Mouse (Mus musculus) left cerebral cortex, adult 9 months (tissue): ENCODE measurements around the gene Xkr7.
A peak's percentile ranks its signal among the peaks of the same experiment; 100 is the strongest.

Experiments
- DNase-seq, 2 experiments: peaks; one replicate each; pipeline ENCODE4 v3.0.0; 2022; ENCODE audit warnings: low spot score in 2 of 2

Gene Xkr7

DNA sequence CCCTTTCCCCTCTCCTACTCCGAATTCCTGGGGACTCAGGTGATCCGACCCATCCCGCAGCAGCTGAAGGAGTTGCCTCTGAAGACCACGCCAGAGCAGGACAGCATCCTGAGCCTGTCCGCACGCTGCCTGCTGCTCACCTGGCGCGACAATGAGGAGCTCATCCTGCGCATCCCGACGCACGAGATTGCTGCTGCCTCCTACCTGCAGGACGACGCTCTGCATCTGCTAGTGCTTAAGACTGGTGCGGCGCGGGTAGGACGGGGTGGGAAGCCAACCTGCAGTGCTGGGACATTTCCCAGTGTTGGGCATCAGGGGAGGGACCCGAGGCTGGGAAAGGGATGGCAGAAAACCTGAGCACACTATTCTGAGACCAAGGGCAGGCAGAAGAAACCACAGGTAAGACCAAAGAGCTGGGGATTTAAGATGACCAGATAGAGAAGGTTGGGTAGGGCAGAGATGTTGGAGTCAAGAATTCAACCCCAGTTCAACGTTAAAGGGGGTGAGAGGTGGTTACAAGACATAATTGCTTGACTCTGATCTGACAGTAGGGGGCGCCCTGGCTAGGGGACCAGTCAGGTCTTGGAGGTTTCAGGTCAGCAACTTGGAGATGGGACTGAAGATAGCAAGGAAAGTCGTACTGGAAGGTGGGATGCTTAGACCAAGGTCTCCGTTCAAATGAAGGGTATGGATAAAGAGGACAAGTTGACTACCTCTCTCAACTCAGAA lies 39.3 kb downstream of the Xkr7 start:
- no peak for DNase-seq

DNA sequence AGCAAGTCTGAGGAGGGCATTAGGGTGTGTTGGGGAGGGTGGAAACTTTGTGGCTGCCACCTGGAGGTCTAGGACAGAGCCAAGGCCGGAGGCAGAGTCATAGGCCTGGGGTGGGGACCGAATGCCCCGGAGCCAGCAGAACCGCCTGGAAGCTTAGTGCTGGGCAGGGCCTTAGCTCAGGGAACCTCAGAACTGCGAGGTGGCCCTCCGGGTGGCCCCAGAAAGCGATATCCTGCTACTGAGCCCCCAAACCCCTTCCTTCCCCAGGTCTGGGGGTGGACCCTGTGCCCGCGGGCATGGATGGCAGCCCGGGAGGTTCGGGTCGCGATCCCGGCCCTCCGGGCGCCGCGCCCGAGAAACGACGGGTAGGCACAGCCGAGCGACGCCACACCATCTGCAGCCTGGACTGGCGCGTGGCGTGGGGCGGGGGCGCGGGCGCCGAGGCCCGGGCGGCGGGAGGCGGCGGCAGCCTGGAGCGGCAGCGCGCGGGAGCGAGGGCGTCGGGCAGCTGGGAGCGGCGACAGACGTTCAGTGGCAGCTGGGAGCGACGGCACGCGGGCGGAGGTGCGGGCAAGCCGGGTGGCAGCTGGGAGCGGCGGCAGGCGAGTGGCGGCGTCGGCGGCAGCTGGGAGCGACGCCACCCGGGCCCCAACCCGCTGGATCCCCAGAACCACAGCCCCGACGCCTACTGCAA lies 40.0 kb downstream of the Xkr7 start:
- peak in 1 of 2 experiments; percentile 65 for DNase-seq

DNA sequence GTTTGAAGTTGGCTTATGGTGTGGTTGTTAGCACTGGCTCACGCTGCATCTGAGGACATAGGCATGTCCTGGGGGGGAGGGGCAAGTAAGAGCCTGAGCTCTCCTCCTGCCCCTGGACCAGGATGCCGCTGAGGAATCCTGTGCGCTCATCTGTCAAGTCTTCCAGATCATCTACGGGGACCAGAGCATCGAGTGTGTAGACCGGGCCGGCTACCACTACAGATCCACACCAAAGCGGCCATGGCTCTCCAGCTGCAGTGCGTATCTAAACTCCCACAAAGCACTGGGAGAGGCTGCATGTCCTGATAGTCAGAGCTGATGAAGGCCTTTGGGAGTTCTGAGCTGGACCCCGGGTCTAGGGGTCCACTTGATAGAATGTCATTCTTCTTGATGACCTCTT lies 43.0 kb downstream of the Xkr7 start:
- DNase-seq: no peak

DNA sequence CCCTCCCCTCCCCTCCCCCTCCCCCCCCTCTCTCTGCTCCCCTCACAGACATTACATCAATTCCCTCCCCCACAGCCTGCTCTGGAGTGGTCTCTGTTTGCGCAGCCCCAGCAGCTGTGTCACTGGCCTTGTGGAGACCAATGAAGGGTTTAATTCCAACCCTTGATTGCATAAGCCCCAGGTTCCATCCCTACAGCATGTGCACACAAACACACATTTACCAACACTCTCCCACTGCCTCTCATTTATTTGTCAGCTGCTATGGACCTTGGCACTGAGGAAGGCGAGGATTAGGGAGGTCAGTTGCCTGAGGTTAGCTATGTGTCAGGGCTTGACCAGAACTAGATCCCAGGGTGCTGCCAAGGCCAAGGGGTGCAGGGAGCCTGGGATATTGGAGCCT lies 44.3 kb downstream of the Xkr7 start:
- DNase-seq: no peak

DNA sequence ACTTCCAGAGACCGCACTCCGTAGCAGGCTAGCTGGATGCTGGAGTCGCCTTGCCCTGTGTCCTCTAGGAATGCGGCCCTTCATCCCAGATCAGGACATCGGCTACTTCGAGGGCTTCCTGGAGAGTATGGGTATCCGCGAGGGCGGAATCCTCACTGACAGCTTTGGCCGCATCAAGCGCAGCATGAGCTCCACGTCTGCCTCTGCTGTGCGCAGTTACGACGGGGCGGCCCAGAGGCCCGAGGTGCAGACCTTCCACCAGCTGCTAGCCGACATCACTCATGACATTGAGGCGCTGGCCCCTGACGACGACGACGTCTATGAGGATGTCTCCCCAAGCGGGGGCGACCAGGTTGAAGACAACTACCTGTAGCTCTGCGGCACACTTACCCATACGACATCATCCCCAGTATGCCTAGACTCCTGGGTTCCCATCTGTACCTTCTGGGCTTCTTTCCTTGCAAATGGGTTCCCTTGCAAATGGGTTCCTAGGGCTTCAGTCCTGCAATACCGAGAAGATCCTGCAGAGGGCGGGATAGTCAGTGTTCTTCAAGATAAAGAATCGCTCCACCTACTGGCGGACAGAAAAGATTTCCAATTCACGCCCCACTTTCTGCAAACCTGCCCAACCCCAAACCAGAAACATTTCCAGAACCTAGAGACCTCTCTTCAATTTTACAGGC lies 49.3 kb downstream of the Xkr7 start:
- peak in 1 of 2 experiments; percentile 88 for DNase-seq

DNA sequence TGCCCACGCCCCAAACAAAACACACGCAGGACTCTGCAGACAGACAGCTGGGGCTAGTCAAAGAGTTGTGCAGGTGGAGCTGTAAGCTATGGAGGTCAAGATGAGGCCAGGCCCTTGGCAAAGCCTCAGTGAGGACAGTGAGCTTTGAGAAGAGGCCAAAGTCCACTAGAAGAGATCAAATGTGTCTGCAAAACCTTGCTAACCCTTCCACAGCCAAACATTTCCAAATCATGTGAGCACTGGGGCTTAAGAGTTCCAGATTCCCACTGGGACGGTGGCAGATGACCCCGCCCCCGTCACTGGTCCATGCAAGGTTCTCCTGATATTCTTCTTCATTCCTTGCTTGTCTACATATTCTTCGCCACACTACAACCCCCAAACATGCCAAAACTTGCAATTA lies 50.2 kb downstream of the Xkr7 start:
- no peak for DNase-seq

DNA sequence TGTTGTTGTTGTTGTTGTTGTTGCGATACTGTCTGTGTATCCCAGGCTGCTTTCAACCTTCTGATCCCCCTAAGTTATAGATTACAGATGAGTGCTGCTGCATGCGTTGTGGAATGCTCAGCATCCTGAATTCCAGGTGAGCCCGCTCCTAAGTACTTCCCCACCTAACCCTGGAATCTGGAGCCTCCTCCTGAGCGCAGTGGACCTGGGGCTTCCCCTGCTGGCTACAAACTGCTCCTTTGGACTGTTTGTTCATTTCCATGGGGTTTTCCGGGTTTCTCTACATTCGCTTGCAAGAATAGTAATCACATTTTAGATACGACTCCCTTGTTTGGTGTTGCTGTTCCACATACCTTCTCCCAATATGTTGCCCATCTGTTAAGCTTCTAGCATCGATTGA lies 51.6 kb downstream of the Xkr7 start:
- no peak for DNase-seq

DNA sequence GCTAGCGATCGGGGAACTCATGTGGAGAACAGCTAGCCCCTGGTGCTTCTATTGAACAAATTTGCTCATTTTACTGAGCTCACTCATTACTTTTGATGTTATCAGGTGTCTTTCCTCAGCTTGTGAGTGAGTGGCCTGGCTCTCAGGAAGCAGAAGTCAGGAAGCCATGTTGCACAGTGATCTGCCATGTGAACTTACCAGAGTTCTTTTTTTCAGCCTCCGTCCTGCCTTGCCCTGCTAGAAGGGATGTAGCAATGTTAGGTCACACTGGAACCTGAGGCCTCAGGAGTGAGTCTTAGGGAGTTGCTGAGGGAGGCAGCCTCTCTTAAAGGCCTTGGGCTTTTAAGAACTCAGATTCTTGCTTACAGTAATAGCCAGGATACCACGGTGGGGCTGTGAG lies 52.2 kb downstream of the Xkr7 start:
- DNase-seq: no peak

DNA sequence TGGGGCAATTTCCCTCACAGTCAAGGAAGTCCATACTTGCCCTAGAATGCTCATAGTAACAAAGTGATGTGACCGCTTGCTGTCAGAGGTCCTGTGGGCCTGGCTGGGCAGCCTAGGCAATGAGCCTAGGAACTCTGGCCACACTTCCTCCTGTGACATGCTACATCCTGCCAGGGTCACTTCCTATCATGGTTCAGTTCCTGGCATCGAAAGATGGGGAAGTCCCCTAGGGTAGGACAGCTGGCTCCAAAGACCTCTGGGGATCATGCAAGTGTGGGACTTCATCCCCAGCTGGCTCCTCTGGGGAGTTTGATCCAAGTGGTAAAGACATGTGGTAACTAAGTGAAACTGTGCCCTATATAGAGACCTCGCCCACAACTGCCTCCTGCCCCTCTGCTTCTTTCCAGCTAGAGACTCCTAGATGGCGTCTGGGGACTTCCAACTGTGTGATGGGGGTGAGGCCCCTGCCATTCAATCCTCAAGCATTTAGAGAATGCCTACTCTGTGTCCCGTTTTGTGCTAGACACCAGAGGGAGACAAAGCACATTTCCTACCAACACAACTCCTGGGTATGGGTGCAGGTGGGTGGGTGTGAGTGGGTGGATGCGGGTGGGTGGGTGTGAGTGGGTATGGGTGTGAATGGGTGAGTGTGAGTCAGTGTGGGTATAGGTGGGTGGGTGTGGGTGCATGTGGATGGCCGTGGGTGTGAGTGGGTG lies 52.8 kb downstream of the Xkr7 start:
- no peak for DNase-seq

DNA sequence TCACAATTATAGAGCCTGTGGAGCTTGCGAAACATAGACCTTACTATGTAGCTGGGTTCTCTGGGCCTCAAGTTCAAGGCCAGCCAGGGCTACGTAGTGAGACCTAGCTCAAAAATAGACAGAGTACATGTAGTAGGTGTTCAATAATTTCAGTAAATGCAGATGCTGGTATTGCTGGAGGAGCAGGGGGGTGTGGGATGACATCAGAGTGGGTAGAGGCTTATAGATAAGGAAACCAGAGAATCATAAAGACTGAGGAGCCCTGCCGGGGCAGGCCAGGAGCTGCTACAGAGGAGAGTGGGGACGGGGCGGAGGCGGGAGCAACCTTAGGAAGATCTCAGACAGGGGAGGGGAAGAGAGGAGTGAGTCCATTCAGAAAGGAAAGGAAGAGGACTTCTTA lies 53.9 kb downstream of the Xkr7 start:
- no peak for DNase-seq

DNA sequence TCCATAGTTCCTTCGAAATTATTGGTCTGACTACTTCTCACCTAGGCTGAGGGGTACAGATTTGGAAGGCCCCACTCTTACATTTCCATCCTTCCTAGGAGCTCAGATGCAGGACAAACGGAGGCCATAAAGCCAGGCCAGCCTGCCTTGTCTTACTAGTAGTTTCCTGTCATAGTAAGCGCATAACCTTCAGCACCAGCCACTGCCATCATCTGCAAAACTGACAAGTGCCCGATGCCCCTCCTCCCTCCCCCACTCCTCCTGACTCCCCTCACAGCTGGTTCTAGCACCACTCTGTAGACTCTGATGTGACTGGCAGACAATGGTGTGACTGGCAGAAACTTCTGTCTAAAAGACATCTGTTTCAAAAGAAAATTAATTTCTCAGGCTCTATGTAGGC lies 54.5 kb downstream of the Xkr7 start:
- DNase-seq: no peak

DNA sequence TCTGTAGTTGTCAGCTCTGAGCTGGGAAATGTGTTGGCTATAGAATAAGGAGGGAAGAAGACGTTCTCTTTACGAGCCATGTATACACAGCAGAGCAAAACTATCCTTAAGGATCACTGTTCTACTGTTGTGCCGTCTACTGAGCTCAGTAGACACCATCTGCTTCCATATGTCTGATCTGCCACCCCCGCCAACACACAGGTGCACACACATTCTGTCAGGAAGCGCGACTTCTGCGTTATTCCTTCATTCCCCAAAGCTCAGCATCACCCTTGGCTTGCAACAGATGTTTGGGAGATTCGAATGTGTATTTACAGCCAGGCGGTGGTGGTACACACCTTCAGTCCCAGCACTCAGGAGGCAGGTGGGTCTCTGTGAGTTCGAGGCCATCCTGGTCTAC lies 55.4 kb downstream of the Xkr7 start:
- peak in 1 of 2 experiments; percentile 63 for DNase-seq

DNA sequence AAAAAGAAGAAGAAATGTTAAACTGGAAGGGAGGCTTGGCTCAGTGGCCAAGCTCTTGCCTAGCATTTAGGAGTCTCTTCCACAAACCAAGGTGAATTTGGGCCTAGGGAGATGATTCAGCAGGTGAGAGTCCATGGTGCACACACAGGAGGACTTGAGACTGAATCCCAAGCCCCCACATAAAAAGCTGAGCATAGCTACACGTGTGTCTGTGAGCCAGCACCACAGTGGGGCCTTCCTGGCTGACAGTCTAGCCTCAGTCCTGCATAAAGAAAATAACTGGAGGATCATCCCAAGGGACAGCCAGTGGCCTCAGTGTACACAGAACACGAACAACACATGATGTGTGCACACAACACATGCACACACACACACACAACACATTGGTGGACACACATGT lies 57.7 kb downstream of the Xkr7 start:
- DNase-seq: no peak

DNA sequence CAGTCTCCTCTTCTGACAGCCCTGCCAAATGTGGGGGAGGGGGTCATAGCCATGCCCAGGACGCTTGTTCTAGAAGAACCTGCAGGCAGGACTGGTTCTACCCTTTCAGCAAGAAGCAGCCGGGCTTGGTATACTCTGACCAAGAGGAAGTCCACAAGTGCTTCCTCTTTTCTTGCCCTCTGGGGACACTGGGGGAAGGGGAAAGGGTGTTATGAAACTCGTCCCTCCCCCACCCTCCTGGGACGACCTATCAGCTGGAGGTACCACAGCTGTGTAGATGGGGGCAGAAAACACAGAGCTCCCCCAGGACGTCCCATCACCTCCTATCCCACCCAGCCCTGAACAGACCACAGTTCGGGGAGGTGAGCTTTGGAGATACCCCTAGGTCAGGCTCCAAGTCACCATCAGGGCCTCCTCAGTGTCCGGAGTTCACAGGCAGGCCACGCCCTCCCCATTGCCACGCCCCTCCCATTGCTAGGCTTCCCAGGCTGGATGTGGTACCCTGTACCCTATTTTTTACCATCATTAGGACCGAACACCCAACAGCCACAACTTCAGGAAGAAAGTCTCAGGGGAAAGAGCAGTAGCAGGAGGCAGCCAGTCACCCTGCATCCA lies 59.0 kb downstream of the Xkr7 start:
- DNase-seq: no peak
